Mouse (Mus musculus): ENCODE measurements at regions not wholly inside any gene's neighbourhood (a gene's known extent, or its start where the extent isn't known, plus 50 kb on each side); places are given as distances from the start of the nearest gene placed in this dataset.
A peak's percentile ranks its signal among the peaks of the same experiment; 100 is the strongest.

GRCm38 (mm10) chr13:5211659-5212058, 602.7 kb upstream of the Akr1e1 start:
- DNase-seq (ENCODE audit: low read depth, low spot score) = no peak

DNA sequence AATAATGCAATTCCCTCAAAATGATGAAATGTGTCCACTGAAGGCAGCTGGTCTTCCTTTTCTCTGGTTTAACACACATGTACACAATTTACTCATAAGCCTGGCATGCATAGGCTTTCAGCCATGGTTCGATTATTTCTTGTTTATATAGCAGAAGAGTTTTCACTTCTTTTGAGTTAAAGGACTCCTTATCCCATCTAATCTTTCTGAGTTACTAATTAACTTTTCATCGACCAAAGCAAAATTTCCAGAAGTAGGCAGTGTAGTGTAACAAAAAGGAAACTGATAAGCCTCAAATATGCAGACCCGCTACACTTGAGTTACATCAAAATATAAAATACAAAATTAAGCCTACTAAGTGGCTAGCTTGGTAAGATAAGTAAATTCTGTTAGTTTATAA, 620.5 kb upstream of the Akr1e1 start:
- no peak for DNase-seq (ENCODE audit: low read depth, low spot score)

- no peak for DNase-seq (ENCODE audit: low read depth, low spot score)
Observed at GRCm38 (mm10) chr13:5234232-5234631, 625.3 kb upstream of the Akr1e1 start.

DNA sequence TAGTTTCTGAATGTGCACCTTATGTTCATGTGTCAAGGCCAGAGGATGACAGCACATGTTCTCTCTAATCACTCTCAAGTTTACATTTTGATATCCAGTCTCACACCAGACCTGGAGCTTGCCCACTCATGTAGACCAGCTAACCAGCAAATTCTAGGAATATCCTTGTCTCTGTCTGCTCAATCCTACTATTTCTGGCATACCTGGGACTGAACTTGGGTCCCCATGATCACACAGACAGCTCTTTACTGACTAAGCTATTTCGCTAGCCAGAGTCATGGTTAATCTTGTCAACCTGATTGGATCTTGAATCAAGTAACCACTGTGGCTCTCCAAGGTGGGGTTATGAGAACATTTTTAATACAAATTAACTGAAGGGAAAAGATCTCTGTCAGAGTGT, 625.9 kb upstream of the Klf6 start:
- no peak for DNase-seq (ENCODE audit: low read depth, low spot score)

DNA sequence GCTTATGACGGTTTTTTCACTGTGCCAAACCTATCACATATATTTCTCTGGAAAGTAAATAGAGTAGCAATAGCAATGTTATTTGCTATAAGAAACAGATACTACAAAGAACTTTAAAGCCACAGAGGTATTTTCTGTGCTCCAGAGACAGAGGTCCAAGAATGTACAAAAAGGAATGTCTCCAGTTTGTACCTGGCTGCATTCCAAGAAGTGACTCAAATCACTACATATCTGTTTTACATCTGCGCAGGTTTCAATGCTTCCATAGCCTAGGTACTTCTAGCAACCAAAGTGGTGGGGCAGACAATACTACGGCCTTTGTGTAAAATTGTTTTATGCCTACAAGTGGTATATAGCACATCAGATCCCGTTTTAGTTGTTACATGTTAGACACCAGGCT, 620.7 kb upstream of the Klf6 start:
- no peak for DNase-seq (ENCODE audit: low read depth, low spot score)

DNA sequence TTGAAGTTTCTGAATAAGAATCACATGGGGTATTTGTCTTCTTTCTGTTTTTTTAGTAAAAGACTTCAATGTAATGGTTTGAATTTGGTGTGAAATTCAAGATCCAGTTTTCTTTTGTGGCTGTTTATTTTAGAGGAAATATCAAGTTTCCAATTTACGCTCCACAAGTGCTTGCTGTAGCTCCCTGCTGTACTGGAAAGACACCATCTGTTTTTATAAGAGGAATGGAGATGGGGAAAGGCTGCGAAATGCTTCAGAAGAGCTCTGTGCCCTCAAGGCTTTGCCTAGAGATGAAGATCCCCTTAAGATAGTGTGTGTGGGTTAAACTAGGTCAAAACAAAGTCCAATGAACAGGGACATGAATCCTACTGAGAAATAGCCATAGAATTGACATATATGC, 618.5 kb upstream of the Klf6 start:
- DNase-seq (ENCODE audit: low read depth, low spot score) = peak; percentile 11

GRCm38 (mm10) chr13:5248671-5249391, 612.5 kb upstream of the Klf6 start:
- DNase-seq (ENCODE audit: low read depth, low spot score) = peak; percentile 74

DNA sequence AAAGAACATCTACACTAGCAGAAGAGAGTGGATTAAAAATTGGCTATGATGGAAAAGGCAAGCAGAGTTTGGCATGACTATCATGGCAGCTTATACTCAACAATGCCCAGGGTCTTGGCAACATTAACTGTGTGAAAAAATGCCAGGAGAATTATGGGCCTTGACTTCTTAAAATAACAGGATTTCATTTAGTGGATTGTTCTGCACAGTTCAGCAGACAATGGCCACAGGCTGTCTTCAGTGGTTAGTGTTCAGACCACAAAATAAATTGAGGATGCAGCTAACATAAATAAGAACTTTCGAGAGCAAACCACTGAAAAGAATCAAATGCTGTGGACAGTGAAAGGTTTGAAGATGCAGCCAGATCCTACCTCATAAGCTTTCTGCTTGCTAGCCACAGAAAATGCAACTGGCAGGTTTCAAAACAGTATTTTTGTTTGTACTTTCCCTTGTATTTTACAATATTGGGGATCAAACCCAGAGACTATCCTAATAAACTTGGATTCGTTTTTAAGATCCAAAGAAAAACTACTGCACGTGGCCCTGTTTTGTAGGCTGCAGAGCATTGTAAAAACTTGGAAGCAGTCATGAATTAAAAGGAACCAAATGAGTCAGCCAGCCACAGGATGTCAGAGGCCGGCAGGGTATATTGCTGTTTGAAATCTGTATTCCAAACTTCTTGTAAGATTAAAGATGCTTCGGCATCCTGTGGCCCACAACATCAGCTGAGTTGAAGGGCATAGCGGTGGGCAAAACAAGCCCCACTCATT, 603.2 kb upstream of the Klf6 start:
- DNase-seq (ENCODE audit: low read depth, low spot score) = no peak

- DNase-seq (ENCODE audit: low read depth, low spot score) = no peak
Observed at GRCm38 (mm10) chr13:5259760-5260159, 601.5 kb upstream of the Klf6 start.

DNA sequence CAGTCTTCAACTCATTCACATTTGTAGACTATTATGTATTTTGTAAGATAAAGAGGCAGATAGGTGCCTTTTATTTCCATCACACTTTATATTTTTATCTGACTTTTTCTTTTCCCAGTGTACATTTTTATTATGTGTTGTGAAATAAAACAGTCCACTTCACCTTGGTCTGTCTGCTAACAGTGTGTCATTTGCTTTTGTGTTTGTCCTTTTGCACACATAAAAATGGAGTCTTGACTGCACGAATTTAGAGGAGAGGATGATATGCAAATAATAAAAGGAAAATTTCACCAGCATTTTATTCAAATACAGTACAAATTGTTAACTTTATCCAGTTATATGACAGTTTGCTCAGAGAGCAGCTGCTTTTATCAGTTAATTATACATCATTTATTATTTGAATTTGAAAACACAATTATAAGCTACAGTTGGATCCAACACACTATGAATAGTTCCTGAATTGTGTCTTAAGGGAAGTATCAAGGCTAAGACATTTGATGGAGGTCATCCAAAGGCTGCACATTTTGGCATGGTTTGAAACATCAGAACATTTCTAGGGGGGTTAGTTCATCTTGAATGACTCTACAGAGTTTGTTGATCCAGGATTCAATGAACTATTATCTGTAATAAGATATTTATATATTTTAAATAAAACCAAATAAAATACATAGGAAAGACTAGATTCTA, 588.6 kb upstream of the Klf6 start:
- no peak for DNase-seq (ENCODE audit: low read depth, low spot score)

- DNase-seq (ENCODE audit: low read depth, low spot score) = no peak
Observed at GRCm38 (mm10) chr13:5276564-5276963, 584.7 kb upstream of the Klf6 start.

DNA sequence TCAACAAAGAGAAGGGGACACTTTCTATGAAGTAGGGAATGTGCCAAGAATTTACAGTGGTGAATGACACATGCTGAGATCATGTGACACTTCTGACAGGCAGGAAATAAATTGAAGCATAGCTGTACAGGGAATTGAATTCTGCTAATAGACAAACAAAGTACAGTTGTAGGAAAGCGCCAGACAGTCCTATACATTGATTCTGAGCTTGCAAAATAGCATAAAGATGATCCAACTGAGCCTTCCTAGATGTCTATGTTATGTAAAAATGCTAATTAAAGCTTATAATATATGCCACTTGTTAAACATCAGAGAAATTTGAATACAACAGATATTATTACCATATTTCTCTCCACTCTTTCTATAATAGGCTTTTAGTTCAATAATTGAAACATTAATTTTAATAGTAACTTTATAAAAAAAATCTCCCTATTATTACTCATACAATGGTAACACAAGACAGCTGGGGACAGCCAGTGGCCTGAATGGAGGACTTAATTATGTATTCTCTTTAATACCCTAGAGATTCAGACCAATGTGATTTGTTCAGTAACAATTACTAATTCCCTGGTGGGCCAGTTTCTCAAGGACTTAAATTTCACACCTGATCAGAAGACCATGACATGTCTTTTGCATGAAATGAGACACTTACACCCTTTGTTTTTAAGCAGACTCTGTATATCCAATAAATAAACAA, 571.4 kb upstream of the Klf6 start:
- DNase-seq (ENCODE audit: low read depth, low spot score) = no peak

GRCm38 (mm10) chr13:5302141-5302540, 559.1 kb upstream of the Klf6 start:
- DNase-seq (ENCODE audit: low read depth, low spot score) = peak; percentile 50

- no peak for DNase-seq (ENCODE audit: low read depth, low spot score)
Observed at GRCm38 (mm10) chr13:5306688-5307087, 554.6 kb upstream of the Klf6 start.

DNA sequence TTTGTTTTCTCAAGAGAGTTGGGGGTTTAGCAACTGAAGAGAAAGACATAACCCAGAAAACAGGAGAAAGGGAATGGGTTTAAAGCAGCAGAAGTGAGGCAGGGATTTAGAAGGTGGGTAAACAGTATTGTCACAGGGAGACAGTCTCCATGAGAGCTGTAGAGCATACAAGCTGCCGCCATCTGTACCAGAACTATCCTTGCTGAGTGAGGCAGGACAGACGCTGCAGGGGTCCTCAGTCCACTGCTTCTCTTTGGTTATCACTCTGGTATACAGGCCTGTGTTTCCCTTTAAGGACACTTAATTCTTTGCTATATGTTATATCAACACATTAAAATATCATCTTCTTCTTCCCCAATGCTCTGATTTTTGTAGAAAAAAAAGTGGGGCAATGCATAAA, 548.0 kb upstream of the Klf6 start:
- no peak for DNase-seq (ENCODE audit: low read depth, low spot score)

- no peak for DNase-seq (ENCODE audit: low read depth, low spot score)
Observed at GRCm38 (mm10) chr13:5315011-5315410, 546.3 kb upstream of the Klf6 start.

- DNase-seq (ENCODE audit: low read depth, low spot score) = no peak
Observed at GRCm38 (mm10) chr13:5317941-5318856, 543.1 kb upstream of the Klf6 start.

DNA sequence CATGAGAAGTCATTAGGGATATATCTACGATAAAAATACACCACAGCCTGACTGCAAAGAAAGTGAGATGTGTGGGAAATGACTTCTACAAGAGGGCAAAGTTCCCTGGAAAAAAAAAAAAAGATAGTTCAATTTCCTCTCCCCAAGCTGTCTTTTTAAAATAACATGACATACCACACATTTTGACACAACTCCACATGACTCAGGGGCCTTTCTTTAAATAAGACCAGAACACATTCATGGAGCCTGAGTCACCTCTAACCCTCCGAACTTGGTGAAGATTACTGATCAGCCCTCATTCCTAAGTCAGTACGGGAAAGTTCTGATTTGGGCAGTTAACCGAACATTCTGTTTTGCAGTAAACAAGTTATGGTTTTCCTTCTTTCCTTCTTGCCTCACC, 515.6 kb upstream of the Klf6 start:
- no peak for DNase-seq (ENCODE audit: low read depth, low spot score)

- peak; percentile 32 for DNase-seq (ENCODE audit: low read depth, low spot score)
Observed at GRCm38 (mm10) chr13:5347503-5348469, 513.5 kb upstream of the Klf6 start.
